Mouse (Mus musculus) thymus, postnatal 25 days (tissue): ENCODE results near the gene Sirt2.

Experiments
- DNase-seq: peaks from one replicate; pipeline ENCODE4 v3.0.0; 2022

The Sirt2 gene

GRCm38 (mm10) chr7:28817957-28818356 lies 51.4 kb downstream of the Sirt2 start:
- no peak for DNase-seq

GRCm38 (mm10) chr7:28818436-28818835 lies 51.9 kb downstream of the Sirt2 start:
- DNase-seq = no peak

- no peak for DNase-seq
Measured at GRCm38 (mm10) chr7:28818861-28819452, 52.4 kb downstream of the Sirt2 start.

- no peak for DNase-seq
Measured at GRCm38 (mm10) chr7:28819571-28819970, 53.0 kb downstream of the Sirt2 start.

GRCm38 (mm10) chr7:28820358-28821260 lies 54.1 kb downstream of the Sirt2 start:
- no peak for DNase-seq

- DNase-seq = no peak
Measured at GRCm38 (mm10) chr7:28821261-28821831, 54.8 kb downstream of the Sirt2 start.

- no peak for DNase-seq
Measured at GRCm38 (mm10) chr7:28822556-28822955, 56.0 kb downstream of the Sirt2 start.

GRCm38 (mm10) chr7:28822993-28823903 lies 56.7 kb downstream of the Sirt2 start:
- no peak for DNase-seq

GRCm38 (mm10) chr7:28823932-28824331 lies 57.4 kb downstream of the Sirt2 start:
- DNase-seq = no peak

GRCm38 (mm10) chr7:28824941-28825685 lies 58.6 kb downstream of the Sirt2 start, which contains the start of gene Ech1:
Gene Ech1 (plus strand): TSS chr7:28825217.
- peak; percentile 90 for DNase-seq

GRCm38 (mm10) chr7:28825686-28826401 lies 59.3 kb downstream of the Sirt2 start:
- DNase-seq = peak; percentile 64

GRCm38 (mm10) chr7:28826402-28826772 lies 59.9 kb downstream of the Sirt2 start:
- DNase-seq = no peak

GRCm38 (mm10) chr7:28827338-28827737 lies 60.8 kb downstream of the Sirt2 start:
- DNase-seq = no peak

GRCm38 (mm10) chr7:28829821-28830220 lies 63.3 kb downstream of the Sirt2 start:
- DNase-seq = no peak

GRCm38 (mm10) chr7:28830981-28831380 lies 64.4 kb downstream of the Sirt2 start:
- no peak for DNase-seq

- no peak for DNase-seq
Measured at GRCm38 (mm10) chr7:28831411-28832125, 65.0 kb downstream of the Sirt2 start.

- no peak for DNase-seq
Measured at GRCm38 (mm10) chr7:28832137-28832536, 65.6 kb downstream of the Sirt2 start.

- no peak for DNase-seq
Measured at GRCm38 (mm10) chr7:28833723-28834347, 67.3 kb downstream of the Sirt2 start, which contains the start of gene Lgals4. Gene Lgals4 (plus strand): TSS chr7:28833854.

GRCm38 (mm10) chr7:28836936-28837335 lies 70.4 kb downstream of the Sirt2 start:
- no peak for DNase-seq
